Mouse (Mus musculus) heart, adult 2 months (tissue): ENCODE results near the gene Hist1h2br.
"Not testable (repeated sequence)": the region's sequence is repeated elsewhere in the genome, so short reads cannot be mapped to it uniquely, and the experiment has no call there.

Source experiments
- CTCF ChIP-seq: fragments of 200-600 bp; IDR thresholded peaks from 2 replicates; pipeline ENCODE4 v1.8.1; 2022; ENCODE audit warnings: antibody characterized with exemption, mild to moderate bottlenecking, moderate library complexity
- POLR2A ChIP-seq: fragments of 200-500 bp; IDR thresholded peaks from 2 replicates; pipeline ENCODE4 v1.6.1; 2011; ENCODE audit warnings: mild to moderate bottlenecking, low read depth, low read length, control low read depth; ENCODE audit not compliant: insufficient read depth

DNA sequence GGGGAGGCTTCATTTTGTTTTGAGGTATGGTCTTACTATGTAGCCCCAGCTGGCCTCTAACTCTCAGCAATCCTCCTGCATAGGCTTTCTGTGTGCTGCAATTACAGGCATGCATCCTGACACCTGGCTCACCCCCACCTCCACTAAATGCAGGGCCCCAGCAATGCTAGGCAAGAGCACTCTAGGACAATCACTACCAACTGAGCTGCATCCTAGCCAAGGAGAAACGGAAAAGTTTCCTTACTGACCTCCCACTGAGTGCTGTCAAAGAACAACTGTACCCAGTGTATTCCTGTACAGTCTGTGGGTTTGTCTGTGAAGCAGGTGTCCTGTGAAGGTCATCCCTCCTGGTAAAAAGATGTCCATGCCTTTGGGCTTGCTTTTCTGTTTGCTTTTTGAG is 17.2 kb downstream of the Hist1h2br start:
- not testable (repeated sequence) for TF ChIP-seq POLR2A, CTCF
